Mouse (Mus musculus): ENCODE results near the gene Mob3a. TPM values are rescaled to one million over a fixed set of nuclear protein-coding genes. Genes with fewer than 3 reads are reported as not detected.

The Mob3a gene
- total and polyA plus RNA-seq, 2 experiments from 2014 or later, result 10.8 to 15.0 TPM

DNA sequence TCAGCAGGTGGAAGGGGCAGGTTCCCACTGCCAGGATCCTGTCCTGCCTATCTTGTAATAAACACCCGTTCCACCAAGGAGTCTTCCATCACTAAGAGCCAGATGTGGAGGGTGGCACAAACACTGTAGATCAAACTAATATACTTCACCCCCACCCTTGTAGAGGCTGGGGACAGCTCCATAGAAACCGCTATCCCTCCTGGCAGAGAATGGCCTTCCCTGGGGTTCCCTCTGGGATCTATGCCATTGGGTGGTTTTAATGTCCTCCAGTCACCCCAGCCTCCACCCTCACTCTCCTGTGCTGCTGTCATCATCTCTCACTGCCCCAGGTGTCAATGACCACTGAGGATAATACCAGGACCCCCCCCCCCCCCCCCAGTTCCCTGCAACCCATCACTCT is 31.2 kb downstream of the Mob3a start:
- Histone ChIP-seq H3K4me3 (ENCODE audit: low read depth, low read length) (no peak overlapping the region), H3K9ac (replicated peaks; ENCODE audit: low read depth, low read length) (no peak overlapping the region), H3K4me1 (ENCODE audit: control insufficient read depth, insufficient read depth) (peaks cover 50% of the 10 kb centered on the region), H3K27me3 (ENCODE audit: control insufficient read depth, insufficient read depth, low read length) (no peaks in the 10 kb centered on the region), H3K9me3 (replicated peaks; ENCODE audit: control insufficient read depth, low read length) (no peaks in the 10 kb centered on the region), H3K36me3 (replicated peaks; ENCODE audit: control insufficient read depth, insufficient read depth, low read length) (peaks cover 59% of the 10 kb centered on the region), H3K4me2 (ENCODE audit: low read depth, low read length) (no peak overlapping the region), H3K27ac (ENCODE audit: low read depth) (peak overlapping the region; percentile 51)
- TF ChIP-seq CTCF (IDR thresholded peaks at IDR 0.05; ENCODE audit: low read depth) (no peak), EP300 (IDR thresholded peaks at IDR 0.05; ENCODE audit: low read depth) (no peak; the same call in 1 of the 2 replicates)
- ATAC-seq (ENCODE audit: insufficient read depth, low read depth) (no peak), DNase-seq (ENCODE audit: low spot score) (no peak)
- 88% methylated on average over 2 of the region's 2 CpGs for WGBS

DNA sequence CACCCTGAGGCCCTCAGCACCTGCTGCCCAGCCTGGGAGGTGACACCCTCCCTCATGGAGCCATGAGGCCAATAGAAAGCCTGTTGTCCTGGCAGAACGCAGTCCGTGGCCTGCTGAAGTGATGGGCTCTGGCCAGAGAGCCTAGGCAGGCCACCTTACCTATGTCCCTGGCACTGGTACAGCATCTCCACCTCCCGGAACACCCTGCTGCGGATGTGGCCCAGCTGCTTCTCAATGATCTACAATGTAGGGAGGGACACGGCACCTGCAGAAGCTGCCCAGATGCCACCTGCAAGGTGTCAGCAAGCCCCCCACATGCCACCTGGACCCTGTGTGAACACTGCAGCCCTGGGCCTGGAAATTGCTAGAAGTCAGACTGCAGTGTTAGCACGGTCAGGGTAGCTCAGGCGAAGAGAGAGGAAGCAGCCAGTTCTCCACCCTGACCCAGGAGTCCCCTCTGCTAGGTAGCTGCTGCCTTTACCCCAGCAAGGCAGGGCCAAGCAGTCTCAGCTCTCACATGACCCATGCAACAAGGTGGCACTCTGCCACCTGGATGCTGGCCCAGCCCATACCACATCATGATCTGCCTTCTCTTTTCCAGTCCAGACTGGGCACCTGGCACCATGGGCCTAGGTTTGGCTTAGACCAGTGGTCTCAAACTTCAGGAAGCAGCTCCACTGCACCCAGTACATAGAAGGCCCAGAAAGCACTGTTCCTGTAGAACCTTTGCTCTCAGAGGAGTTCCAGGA is 31.9 kb downstream of the Mob3a start:
- H3K4me1 ChIP-seq (ENCODE audit: control insufficient read depth, insufficient read depth), result peaks cover 50% of the 10 kb centered on the region
- H3K4me3 ChIP-seq (ENCODE audit: low read depth, low read length), result no peak overlapping the region
- no peak overlapping the region for H3K9ac ChIP-seq (replicated peaks; ENCODE audit: low read depth, low read length)
- H3K27me3 ChIP-seq (ENCODE audit: control insufficient read depth, insufficient read depth, low read length), result no peaks in the 10 kb centered on the region
- H3K4me2 ChIP-seq (ENCODE audit: low read depth, low read length), result no peak overlapping the region
- ATAC-seq (ENCODE audit: insufficient read depth, low read depth) (peak; percentile 66), DNase-seq (ENCODE audit: low spot score) (peak; percentile 73)
- H3K9me3 ChIP-seq (replicated peaks; ENCODE audit: control insufficient read depth, low read length), result no peaks in the 10 kb centered on the region
- H3K27ac ChIP-seq (ENCODE audit: low read depth), result peak overlapping the region; percentile 51
- peaks cover 59% of the 10 kb centered on the region for H3K36me3 ChIP-seq (replicated peaks; ENCODE audit: control insufficient read depth, insufficient read depth, low read length)
- 76% methylated on average over 7 of the region's 7 CpGs for WGBS
- TF ChIP-seq CTCF (IDR thresholded peaks at IDR 0.05; ENCODE audit: low read depth) (no peak), EP300 (IDR thresholded peaks at IDR 0.05; ENCODE audit: low read depth) (no peak; the same call in 1 of the 2 replicates)

DNA sequence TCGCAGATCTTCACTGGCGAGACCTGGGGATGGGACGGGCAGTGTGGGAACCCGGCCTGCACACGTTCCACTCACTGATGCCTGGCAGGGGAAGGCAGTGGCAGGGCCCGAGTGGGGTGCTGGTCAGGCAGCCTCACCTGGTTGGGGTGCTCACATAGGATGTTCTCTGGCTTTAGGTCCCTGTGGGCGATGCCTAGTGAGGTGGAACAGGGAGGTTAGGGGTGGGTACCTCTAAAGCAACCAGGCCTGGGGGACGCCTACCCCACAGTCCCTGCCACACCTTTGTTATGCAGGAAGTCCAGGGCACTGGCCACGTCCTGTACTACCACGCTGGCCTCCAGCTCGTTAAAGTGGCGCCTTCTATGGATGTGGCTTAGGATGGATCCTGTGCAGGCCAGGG is 32.8 kb downstream of the Mob3a start:
- H3K4me1 ChIP-seq (ENCODE audit: control insufficient read depth, insufficient read depth), result peaks cover 45% of the 10 kb centered on the region
- no peak for DNase-seq (ENCODE audit: low spot score)

DNA sequence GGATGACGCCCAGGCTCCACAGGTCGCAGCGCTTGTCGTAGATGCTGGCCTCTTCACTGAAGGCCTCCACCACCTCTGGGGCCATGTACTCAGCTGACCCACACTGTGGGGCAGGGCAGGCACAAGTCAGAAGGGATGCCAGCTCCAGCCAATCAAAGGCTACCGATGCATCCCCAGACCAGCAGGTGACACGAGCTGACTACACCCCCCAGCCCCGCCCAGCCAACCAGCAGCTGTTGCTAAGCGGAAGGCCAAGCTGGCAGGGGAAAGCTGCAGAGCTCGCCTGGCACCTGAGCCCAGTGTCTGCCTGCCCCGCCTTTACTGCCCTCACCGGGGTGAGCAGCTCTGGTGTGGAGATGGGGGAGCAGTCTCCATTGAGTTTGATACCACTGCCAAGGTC is 33.2 kb downstream of the Mob3a start:
- TF ChIP-seq EP300 (IDR thresholded peaks at IDR 0.05; ENCODE audit: low read depth) (no peak), CTCF (IDR thresholded peaks at IDR 0.05; ENCODE audit: low read depth) (no peak)
- Histone ChIP-seq H3K4me1 (ENCODE audit: control insufficient read depth, insufficient read depth) (peaks cover 45% of the 10 kb centered on the region), H3K27ac (ENCODE audit: low read depth) (no peak overlapping the region), H3K27me3 (ENCODE audit: control insufficient read depth, insufficient read depth, low read length) (no peaks in the 10 kb centered on the region), H3K36me3 (replicated peaks; ENCODE audit: control insufficient read depth, insufficient read depth, low read length) (peaks cover 59% of the 10 kb centered on the region), H3K4me3 (ENCODE audit: low read depth, low read length) (no peak overlapping the region), H3K4me2 (ENCODE audit: low read depth, low read length) (no peak overlapping the region), H3K9ac (replicated peaks; ENCODE audit: low read depth, low read length) (no peak overlapping the region), H3K9me3 (replicated peaks; ENCODE audit: control insufficient read depth, low read length) (no peaks in the 10 kb centered on the region)
- WGBS, result 83% methylated on average over 11 of the region's 11 CpGs
- DNase-seq (ENCODE audit: low spot score) (no peak), ATAC-seq (ENCODE audit: insufficient read depth, low read depth) (no peak)

More for the DNA sequence above, 32.8 kb downstream of the Mob3a start:
- Histone ChIP-seq H3K9me3 (replicated peaks; ENCODE audit: control insufficient read depth, low read length) (no peaks in the 10 kb centered on the region), H3K27me3 (ENCODE audit: control insufficient read depth, insufficient read depth, low read length) (no peaks in the 10 kb centered on the region), H3K4me2 (ENCODE audit: low read depth, low read length) (no peak overlapping the region), H3K27ac (ENCODE audit: low read depth) (no peak overlapping the region), H3K9ac (replicated peaks; ENCODE audit: low read depth, low read length) (no peak overlapping the region), H3K36me3 (replicated peaks; ENCODE audit: control insufficient read depth, insufficient read depth, low read length) (peaks cover 59% of the 10 kb centered on the region), H3K4me3 (ENCODE audit: low read depth, low read length) (no peak overlapping the region)
- 86% methylated on average over 12 of the region's 12 CpGs for WGBS
- no peak for ATAC-seq (ENCODE audit: insufficient read depth, low read depth)
- TF ChIP-seq CTCF (IDR thresholded peaks at IDR 0.05; ENCODE audit: low read depth) (no peak), EP300 (IDR thresholded peaks at IDR 0.05; ENCODE audit: low read depth) (no peak)

DNA sequence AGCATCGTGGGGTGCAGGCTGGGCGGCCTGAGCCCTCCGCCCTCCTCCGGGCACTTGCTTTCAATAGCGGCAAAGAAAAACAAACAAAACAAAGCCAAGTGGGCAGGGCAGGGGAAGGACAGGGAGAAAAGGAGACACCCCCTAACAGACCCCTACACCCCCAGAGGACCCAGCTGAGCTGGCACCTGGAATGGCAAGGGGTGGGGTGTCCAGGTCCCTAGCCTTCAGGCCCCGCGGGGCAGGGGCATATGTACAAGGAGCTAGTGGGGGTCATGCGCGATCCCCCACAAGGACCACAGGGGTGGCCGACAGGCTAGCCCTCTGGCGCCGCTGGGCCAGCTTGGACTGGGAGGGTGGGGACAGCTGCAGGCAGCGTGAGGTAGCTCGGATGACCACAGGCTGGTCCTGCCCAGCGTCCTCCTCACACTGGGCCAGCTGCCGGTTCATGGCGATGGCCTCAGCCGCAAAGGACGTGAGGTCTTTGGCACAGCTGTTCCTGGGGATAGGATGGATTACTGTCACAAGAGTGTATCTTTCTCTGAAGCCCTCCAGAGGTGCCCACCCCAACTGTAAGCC is 34.9 kb downstream of the Mob3a start:
- peaks cover 56% of the 10 kb centered on the region for H3K36me3 ChIP-seq (replicated peaks; ENCODE audit: control insufficient read depth, insufficient read depth, low read length)
- peaks cover 38% of the 10 kb centered on the region for H3K4me1 ChIP-seq (ENCODE audit: control insufficient read depth, insufficient read depth)
- DNase-seq (ENCODE audit: low spot score) (no peak), ATAC-seq (ENCODE audit: insufficient read depth, low read depth) (no peak)
- TF ChIP-seq EP300 (IDR thresholded peaks at IDR 0.05; ENCODE audit: low read depth) (no peak), CTCF (IDR thresholded peaks at IDR 0.05; ENCODE audit: low read depth) (no peak)
- no peak overlapping the region for H3K4me3 ChIP-seq (ENCODE audit: low read depth, low read length)
- no peaks in the 10 kb centered on the region for H3K9me3 ChIP-seq (replicated peaks; ENCODE audit: control insufficient read depth, low read length)
- 81% methylated on average over 19 of the region's 19 CpGs for WGBS
- no peaks in the 10 kb centered on the region for H3K27me3 ChIP-seq (ENCODE audit: control insufficient read depth, insufficient read depth, low read length)
- H3K27ac ChIP-seq (ENCODE audit: low read depth), result no peak overlapping the region; the same call in 1 of the 2 replicates
- H3K9ac ChIP-seq (replicated peaks; ENCODE audit: low read depth, low read length), result no peak overlapping the region
- H3K4me2 ChIP-seq (ENCODE audit: low read depth, low read length), result no peak overlapping the region

Measured in heart, postnatal 0 days (tissue).